Mouse (Mus musculus) large intestine, adult 2 months (tissue): ENCODE measurements around the gene Rnft2. TPM values are rescaled to one million over a fixed set of nuclear protein-coding genes. Genes with fewer than 3 reads are reported as not detected.
A peak's percentile ranks its signal among the peaks of the same experiment; 100 is the strongest.

Source experiments
- DNase-seq: peaks from one replicate; pipeline ENCODE4 v3.0.0-alpha.2; 2012; ENCODE audit warnings: low read depth, low spot score
- WGBS: fragments of 180-500 bp; shearing (Covaris S2); methylation state at CpG from one replicate; pipeline ENCODE4 v1.1.7; 2018; 5-methylcytosine and 5-hydroxymethylcytosine counted together
- polyA plus RNA-seq: library from polyadenylated mRNA; depleted of rRNA; stranded (reverse); fragments of >200 nt; gene quantifications from 2 replicates; pipeline ENCODE4 v1.2.3, GENCODE M21; 2012; rRNA removed

The Rnft2 gene
- 1.1 and 1.7 TPM in 2 replicates for polyA plus RNA-seq

DNA sequence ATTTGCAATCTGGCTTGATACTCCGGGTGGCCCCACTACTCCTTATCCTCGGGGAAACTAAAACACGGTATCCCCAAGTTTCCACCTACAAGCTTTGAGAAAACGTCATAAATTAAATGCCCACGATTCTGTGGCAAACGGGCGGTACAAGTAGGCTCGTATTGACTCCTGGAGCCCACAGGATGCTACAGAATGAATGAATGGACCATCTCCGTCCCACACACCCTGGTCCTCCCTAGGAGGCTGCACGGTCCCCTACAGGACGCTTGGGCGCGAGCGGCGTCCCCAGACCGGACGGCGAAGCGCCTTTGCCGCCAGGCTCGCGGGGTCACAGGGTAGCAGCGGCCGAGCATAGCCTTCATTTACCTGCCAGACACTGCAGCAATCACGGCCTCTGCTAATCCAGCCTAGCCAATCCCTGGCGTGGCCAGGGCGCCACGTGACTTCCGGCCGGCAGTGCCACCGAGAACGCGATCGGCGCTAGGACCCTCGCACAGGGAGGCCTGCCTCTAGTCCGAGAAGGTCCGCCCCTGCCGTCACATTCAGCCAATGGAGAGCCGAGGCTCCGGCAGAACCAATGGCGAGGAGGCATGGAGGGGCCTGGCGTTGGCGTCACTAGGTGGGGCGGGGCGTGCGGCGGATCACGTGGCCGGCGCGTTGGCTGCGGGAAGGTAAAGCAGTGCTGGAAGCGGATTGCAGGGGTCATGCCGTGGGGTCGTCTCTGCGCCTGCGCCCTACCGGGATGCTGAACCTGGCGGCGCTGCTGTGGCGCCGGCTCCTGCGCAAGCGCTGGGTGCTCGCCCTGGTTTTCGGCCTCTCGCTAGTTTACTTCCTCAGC, at the start of gene Rnft2, which contains the start of gene 2410131K14Rik:
Gene Rnft2, minus strand, starts transcription at position 511 of the 838 bp plus-strand sequence.
Gene 2410131K14Rik, plus strand, starts transcription at position 622 of the 838 bp plus-strand sequence.
- WGBS = under 1% methylated on average over 68 of the region's 68 CpGs
- peak; percentile 99 for DNase-seq

DNA sequence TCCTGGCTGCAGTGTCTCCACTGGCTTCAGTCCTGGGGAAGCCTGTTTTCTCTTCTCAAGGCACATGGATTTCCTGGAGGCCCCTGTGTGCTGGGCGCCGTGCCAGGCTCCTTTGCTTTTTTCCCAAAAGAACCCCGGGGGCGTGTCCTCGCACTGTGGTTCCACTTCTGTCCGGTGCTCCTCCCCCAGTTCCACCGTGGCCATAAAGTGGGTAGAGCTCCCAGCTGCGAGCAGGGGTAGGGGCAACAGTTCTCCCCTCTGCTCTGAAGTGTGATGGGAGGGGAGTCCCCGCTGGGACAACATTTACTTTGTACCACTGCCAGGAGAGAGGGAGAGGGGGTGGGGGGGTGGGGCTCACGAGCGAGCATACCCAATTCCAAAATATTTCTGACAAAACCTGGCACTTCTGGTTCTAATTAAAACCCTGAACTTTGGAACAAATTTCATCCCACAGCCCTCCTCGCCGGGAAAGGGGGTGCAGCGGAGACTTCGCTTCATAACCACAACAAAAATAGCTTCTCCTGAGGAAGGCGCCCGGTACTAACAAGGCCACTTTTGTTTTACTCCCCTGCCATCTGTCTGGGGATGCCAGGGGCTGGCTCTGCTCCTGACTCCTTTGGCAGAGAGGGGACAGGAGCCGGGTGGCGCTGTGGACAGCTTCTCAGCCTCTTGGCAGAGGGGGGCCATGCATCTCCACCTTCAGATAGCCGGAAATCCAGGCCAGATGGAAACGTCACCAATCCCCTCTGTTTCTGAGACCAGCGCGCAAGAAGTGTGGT, 49.4 kb upstream of the Rnft2 start:
- WGBS = 8% methylated on average over 23 of the region's 23 CpGs
- peak; percentile 39 for DNase-seq

DNA sequence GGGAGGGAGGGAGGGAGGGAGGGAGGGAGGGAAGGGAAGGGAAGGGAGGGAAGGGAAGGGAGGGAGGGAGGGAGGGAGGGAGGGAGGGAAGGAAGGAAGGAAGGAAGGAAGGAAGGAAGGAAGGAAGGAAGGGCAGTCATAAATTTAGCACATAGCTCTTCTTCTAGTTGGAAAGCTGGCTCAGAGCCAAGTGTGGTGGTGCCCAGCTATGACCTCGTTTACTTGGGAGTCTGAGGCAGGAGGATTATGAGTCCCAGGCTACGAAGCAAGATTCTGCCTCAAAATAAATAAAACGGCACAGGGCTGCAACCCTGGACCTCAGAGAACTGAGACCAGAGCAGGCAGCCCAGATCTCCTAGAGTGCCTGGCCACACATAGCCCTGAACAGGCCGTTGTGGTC, 47.6 kb upstream of the Rnft2 start:
- WGBS = 59% methylated on average over 4 of the region's 4 CpGs
- no peak for DNase-seq

DNA sequence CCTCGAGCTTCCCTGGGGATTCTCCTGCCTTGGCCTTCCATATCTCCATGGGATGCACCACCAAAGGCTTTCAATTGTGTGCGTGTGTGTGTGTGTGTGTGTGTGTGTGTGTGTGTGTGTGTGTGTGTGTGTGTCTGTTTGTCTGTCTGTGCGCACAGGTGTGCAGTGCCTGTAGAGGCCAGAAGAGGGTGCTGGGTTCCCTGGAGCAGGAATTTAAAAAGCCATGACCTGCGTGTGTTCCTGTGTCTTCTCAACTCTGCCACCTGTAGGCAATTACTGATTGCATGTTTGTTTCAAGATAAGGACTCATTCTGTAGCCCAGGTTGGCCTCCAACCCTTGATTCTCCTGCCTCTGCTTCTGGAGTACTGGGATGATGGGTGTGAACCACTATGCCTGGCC, 46.5 kb upstream of the Rnft2 start:
- DNase-seq = no peak
- 90% methylated on average over 4 of the region's 4 CpGs for WGBS

DNA sequence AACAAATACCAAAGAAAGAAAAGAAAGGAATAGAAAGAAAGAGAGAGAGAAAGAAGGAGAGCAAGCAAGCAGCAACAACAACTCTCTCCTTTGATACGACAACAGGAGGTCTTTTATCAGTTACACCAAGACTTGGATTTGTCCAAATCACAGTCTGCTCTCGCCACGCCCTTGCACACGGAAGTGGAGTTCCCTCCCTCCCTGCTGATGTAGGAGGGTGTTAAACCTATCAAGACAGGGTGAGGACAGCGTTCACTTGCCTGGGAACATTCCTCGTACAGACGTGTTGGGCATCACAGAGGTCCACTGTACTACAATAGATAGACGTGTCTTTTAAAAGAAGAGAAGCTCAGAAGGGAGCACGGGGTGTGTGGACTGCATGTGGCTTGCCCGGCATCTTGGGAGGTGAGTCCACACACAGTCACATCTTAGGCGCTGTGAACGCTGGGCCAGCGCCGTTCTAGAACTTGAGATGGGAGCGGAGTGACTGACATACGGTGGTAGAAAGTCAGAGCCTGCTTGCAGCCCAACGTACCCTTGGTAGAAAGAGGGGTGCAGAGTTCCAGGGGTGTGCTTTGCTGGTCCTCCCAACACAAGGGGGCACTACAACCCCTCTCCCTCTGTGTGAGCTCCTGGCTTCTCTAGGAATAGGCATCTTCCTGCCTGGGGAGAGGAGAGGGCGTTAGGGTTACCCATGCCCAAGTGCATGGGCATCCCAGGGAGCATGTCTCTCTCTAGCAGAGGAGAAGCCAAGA, 33.0 kb upstream of the Rnft2 start:
- DNase-seq = no peak
- WGBS = 65% methylated on average over 18 of the region's 18 CpGs

DNA sequence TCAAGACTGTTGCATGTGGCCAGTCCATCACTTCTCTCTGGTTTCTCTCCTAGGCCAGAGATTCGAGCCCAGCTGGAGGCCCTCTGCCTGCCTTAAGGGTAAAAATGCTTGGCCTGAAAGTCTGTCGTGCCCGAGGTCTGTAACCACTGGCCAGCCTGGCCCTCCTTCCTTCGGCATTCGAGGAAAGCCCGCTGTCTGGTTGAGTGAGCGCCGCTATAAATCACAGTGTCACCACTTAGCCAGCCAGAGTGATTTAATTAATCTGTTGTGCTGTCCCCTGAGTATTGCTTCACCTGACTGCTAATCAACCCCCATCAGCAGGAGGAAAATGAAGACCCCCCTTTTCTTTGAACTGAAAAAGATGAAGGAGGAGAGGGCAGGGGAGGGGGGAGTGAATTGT, 31.8 kb upstream of the Rnft2 start:
- 53% methylated on average over 8 of the region's 8 CpGs for WGBS
- no peak for DNase-seq

DNA sequence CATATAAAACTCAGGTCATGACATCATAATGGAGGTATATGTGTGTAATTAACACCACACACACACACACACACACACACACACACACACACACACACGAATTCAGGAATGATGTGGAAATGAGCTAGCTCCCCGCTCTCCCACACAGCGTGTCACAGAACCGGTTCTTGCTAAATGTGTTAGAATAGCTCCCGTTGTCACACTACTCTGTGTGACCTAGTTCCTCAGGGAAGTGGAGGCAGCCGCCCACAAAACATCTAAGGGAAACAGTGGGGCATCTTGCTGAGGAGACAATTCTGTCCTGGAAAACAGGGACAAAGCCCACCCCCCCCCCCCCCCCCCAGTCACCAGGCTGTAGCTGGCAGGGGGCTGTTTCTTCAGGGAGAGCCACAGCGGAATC, 31.4 kb upstream of the Rnft2 start:
- no peak for DNase-seq
- 75% methylated on average over 7 of the region's 7 CpGs for WGBS

DNA sequence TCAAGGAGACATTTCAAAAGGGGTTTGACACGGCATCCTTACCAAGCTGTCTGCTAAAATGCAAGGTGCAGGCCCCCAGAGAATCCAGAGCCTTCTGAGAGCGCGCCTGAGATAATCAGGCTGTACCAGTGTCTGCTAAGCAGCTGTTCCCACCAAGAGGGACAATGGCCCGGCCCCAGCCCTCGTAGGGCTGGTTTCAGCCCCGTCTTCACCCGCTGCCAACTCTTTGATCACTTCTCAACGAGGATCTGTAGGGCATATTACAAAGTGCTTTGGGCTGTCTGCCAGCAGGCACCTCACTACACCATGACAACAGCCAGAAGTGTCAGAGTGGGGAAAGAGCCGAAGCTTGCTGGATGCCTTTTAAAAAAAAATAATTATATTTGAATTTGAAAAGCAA, 29.6 kb upstream of the Rnft2 start:
- 18% methylated on average over 9 of the region's 9 CpGs for WGBS
- no peak for DNase-seq

DNA sequence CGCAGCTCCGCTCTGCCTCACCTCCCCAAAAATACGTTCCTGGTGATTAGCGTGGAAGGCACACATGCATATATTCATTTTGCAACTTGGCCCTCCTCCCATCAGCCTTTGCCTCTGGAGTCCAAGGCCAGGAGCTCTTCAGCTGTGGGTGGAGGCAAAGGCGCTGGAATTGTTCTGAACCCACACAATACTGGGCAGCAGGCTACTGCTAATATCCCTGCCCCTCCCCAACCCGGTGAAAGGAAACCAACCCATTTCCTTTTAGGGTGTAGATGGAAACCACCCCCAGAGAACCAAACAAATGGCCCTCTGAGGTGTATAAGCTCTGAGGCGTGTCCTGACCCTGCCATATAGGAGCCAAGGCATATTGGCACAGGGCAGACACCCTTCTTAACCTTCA, 28.5 kb upstream of the Rnft2 start:
- WGBS = 39% methylated on average over 7 of the region's 7 CpGs
- DNase-seq = no peak

DNA sequence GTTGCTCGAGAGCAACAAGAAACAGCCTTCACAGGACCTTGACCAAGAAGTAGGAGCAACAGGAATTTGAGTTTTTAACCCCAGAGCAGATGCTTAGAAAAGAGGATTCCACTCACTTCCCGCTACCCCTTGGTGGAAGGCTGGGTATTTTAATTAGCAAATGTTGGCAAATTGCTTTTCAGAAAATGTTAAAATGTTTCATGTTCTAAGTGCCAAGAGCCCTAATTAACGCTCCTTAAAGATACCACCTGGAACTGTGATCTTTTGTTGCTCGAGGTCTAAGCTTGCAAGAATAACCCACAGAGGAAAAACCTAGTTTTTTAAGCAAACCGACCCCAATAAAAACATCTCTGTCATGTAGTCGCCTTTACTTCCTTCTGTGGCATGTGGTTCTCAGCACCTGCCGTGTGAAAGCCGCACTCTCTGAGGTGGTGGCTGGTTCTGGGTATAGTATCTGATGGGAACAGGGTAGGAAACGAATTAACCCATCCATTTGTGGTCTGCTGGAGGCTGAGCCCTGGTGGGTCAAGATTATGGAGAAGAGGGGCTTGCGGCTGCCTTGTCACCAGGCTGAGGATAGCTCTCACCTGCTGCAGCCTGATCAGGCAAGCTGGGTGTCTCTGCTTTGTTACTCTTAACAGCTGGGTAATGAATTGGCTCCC, 26.7 kb upstream of the Rnft2 start:
- 45% methylated on average over 10 of the region's 10 CpGs for WGBS
- no peak for DNase-seq

DNA sequence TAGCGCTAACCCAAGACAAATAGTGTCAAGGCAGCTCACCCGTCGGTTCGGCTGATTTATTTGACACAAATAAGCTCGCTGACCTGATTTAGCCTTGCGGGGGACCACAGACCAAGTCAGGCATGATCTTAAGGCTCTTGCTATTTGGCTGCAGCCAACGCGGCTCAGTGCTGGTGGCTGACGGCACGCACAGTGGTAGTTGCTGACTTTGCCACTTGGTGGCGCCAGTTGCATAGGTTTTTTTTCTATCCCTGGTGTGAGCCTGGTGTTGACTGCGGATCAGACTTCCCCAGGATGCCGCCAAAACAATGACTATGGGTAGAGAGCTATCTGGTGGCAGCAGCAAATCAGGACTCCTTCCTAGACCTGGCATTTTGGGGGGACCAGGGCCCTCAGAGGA, 24.1 kb upstream of the Rnft2 start:
- DNase-seq = peak; percentile 58
- WGBS = 1% methylated on average over 13 of the region's 13 CpGs

DNA sequence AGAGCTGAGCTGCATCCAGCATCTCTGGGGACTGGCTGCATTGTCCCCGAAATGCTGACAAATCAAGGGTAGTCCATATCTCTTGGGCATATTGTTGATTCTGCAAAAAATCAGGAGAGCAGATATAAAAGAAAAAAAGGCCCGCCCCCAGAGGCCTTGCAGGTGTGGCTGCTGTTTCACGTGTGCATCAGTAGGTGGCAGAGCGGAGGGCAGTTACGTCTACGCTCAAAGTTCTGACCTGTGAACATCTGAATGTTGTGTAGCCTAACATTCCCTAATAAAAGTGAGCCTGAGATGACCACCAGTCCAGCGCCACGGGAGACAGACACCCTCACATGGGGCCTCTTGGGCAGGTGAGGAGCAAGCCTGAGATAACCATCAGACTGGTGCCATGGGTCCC, 21.4 kb upstream of the Rnft2 start:
- WGBS = 24% methylated on average over 8 of the region's 8 CpGs
- no peak for DNase-seq

DNA sequence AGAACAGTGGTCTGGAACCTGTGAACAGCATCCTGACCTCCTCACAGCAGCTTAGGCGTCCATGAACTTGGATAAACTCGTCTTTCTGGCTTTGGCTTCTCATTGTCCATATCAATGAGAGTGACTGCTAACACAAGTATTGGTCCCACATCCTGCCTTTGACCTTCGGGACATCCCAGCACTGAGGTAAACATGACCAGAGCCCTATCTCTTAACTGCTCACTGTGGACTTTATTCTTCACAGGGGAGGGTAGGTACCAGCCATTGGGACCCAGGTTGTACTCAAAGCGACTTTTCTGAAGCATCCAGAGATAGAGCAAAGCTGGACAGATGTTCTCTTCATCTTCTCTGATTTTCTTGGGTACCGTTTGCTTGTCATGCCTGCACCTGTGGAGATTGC, 20.4 kb upstream of the Rnft2 start:
- WGBS = 74% methylated on average over 5 of the region's 5 CpGs
- DNase-seq = no peak

DNA sequence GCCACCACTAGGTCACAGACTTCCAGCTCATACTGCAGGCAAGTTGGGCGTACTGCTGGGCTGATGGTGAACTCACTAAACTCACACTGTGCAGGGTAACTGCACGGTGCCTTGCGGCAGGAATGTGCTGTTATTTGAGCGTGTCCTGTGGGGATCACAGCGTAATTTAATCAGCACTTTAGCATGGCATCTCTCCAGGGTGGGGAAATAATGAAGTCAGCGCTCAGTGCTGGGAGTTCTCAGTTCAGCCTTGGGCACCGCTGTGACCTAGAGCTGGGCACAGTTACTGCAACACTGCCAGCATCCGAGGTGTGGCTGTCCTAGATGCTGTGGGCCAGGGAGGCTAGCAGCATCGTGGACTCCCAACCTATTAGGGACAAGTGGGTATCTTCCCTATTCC, 19.4 kb upstream of the Rnft2 start:
- WGBS = 84% methylated on average over 9 of the region's 9 CpGs
- DNase-seq = no peak

DNA sequence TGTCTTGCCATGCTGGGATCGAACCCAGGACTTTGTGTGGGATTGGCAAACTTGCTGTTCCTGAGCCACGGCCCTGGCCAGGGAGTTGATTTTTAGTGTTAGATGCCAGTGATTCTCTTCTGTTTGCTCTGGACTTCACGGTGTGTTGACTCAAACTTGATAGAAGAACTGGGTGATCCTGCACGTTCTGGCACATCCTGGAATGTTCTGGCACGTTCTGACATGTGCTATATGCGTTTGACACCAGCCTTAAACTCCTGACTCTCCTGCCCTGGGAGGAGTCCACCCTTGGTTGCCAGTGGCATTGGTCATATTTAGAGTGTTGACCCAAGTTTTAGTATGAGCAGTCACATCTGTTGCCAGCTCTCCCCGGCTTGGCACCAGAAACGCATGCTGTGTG, 17.5 kb upstream of the Rnft2 start:
- no peak for DNase-seq

DNA sequence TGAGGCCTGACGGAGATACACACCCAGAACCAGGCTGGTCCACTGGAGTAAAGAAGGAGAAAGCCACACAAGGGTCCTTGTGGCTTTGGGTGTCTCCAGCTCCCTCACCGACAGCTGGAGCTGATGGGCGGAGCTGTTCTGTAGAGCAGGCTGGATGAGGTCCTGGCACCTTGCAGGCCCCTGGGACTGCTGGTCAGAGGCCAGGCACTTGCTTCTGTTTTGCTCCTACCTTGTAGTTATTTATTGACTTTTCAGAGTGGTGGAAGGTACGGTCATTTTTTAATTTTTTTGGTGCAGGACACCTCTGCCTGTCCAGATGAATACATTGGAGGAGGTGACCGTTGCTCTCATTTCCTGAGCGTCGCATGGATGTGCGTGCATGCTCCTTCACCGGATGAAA, 16.3 kb upstream of the Rnft2 start:
- 92% methylated on average over 9 of the region's 9 CpGs for WGBS
- no peak for DNase-seq

More for the DNA sequence above, 17.5 kb upstream of the Rnft2 start:
- 68% methylated on average over 8 of the region's 8 CpGs for WGBS

DNA sequence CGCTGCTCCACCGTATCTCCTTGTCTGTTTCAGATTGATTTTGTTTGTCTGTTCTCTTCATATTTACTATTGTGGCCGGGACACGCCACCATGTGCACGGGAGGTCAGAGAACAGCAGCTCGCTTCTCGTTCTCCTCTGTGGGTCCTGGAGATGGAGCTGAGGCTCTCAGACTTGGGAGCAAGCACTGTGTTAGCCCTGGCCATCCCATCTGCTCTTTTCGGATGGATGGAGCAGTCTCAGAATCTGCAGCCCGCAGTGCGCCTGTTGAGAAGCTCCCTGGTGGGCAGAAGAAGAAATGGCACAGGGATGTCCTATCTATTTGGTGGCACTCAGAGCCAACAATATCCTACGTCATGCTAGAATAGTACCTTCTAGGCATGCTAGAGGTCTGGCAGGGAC, 15.7 kb upstream of the Rnft2 start:
- WGBS = 97% methylated on average over 11 of the region's 11 CpGs

DNA sequence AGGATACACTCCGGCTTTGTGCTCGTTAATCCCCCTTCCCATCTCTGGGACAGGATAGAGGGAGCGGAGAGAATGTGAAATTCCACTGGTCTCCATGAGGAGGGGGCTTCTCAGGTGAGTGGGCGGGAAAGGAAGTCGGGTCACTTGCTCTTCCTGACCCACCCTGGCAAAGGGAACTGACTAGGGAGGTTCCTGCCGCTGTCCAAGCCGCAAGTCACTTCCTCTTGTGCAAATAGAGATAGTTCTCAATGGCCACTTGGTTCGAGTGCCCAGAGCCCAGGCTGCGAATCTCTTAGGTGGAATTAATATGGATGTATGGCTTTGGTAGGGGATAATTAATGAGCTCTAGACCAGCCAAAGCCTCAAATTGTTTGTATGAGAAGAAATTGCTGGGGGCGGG, 15.1 kb upstream of the Rnft2 start:
- 78% methylated on average over 10 of the region's 10 CpGs for WGBS
- no peak for DNase-seq

More for the DNA sequence above, 15.7 kb upstream of the Rnft2 start:
- DNase-seq = no peak

DNA sequence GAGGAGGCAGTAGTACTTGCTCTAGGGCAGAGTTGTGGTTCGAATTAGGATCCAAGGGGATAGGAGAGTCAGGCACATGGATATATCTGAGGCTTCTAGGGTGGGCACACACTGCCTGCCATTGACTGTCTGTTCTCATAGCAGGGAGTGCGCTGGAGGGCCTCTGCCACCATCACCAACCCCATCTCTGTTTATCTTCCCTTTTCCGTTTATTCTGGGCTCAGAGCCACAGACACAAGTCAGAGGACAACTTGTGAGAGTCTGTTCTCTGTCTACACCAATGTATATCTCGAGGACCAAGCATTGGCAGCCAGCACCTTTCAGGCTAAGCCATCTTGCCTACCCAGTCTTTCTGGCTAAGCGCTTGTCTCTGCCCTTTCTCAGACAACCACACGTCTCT, 14.7 kb upstream of the Rnft2 start:
- WGBS = 78% methylated on average over 6 of the region's 6 CpGs
- no peak for DNase-seq

DNA sequence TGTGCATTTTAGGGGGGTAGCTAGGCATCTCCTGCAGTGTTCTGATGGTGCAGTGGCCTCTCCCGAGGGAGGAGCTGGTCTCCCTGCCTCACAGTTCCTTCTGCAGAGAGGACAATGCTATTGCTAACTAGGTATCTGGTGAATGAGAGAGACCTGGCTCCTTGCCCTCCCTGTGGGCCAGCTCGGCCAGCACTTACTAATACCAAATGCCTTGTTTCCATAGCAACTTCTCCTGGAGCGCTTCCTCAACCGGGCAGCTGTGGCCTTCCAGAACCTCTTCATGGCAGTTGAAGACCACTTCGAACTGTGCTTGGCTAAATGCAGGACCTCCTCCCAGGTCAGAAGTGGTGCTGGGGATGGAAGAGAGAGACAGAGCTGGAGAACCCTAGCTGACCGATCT, 14.2 kb upstream of the Rnft2 start:
- 77% methylated on average over 6 of the region's 6 CpGs for whole genome bisulfite sequencing
- DNase-seq = no peak
